Mouse (Mus musculus) splenic B cell, adult 2 months (primary cell): Measurements from ENCODE around the gene Atp5g3.
"Not testable (repeated sequence)": the region's sequence is repeated elsewhere in the genome, so short reads cannot be mapped to it uniquely, and the experiment has no call there.

Source experiments
- DNase-seq: peaks from one replicate; pipeline ENCODE4 v3.0.0-alpha.2; 2011; ENCODE audit warnings: low read depth, low spot score
- H3K27me3 ChIP-seq: 2 replicates; pipeline ENCODE4 v1.6.1; 2012; ENCODE audit warnings: mild to moderate bottlenecking, low read length, moderate library complexity, mixed read lengths; ENCODE audit not compliant: control insufficient read depth, poor library complexity, insufficient read depth, severe bottlenecking
- H3K36me3 ChIP-seq: 2 replicates; pipeline ENCODE4 v1.6.1; 2012; ENCODE audit warnings: mild to moderate bottlenecking, low read length, moderate library complexity, mixed read lengths; ENCODE audit not compliant: control insufficient read depth, poor library complexity, insufficient read depth, severe bottlenecking

Atp5g3 gene

DNA sequence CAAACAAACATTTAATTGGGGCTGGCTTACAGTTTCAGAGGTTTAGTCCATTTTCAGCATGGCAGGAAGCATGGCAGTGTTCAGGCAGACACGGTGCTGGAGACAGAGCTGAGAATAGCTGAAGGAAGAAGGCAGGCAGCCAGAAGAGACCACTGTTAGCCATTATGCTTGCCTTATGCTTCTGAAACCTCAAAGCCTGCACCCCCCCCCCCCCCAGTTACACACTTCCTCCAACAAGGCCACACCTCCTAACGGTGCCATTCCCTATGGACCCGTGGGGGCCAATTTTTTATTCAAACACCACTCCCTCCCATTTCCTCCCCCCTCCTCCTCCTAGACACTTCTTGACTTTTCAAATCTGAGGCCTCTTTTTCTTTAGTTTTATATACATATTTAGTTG, 1.1 kb upstream of the Atp5g3 start:
- DNase-seq, result peak; percentile 71
- Histone ChIP-seq H3K27me3 (no peaks in the 10 kb centered on the region), H3K36me3 (no peaks in the 10 kb centered on the region; the same call in none of the 2 replicates)

DNA sequence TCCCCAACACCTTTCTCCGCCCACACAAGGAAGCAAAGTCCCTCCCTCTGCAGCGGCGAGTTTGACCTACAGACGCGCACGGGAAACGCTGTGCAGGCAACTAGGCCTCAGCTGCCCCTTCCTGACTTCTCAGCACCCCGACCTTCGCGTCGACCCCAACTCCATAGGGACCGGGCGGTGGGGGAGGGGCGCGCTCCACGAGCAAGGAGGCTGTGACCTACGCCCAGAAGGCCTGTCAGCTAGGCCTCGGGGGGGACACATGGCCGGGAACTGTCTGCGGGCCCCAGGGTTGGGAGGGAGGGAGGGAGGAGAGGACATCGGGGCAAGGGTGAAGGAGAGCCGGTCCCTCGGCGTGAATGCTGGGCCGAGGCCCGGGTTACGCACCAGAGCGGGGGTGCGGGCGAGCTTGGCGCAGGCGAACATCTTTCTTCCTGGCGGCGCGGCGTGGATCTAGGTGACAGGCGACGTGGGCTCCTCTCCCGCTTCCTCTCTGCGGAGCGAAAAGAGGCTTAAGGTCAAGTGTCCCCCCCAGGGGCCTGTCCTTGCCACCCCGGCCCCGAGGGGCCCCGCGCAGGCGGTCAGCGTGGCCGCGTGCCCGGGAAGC, 453 bp downstream of the Atp5g3 start:
- no peaks in the 10 kb centered on the region; the same call in none of the 2 replicates for H3K36me3 ChIP-seq
- no peaks in the 10 kb centered on the region for H3K27me3 ChIP-seq
- peak; percentile 53 for DNase-seq

DNA sequence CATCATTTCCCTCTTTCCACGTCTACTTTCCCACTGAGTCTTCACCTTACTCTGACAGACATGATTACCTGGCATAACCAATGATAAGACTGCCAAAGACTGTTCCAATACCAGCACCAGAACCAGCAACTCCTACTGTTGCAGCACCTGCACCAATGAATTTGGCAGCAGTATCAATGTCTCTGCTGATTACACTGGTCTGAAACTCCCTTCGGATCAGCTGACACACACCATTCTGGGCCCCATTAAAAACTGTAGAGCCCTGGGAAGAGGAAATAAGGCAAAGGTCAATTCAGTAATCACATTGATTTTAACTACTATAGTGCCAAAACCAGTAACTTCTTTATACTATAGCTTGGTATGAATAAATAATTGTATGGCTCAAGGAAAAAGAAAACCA, 2.0 kb downstream of the Atp5g3 start:
- H3K27me3 ChIP-seq, result no peaks in the 10 kb centered on the region
- H3K36me3 ChIP-seq, result no peaks in the 10 kb centered on the region; the same call in none of the 2 replicates
- no peak for DNase-seq

DNA sequence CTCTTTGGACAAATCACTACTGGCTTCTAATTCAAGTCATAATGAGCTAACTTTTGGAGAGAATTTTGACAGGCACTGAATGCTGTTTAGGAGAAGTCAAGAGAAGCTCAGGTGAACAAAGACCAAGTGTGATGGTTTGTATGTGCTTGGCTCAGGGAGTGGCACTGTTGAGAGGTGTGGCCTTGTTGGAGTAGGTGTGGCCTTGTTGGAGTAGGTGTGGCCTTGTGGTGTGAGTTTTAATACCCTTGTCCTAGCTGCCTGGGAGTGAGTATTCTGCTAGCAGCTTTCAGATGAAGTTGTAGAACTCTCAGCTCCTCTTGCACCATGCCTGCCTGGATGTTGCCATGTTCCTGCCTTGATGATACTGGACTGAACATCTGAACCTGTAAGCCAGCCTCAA, 6.4 kb downstream of the Atp5g3 start:
- H3K36me3 ChIP-seq, H3K27me3 ChIP-seq, DNase-seq: not testable (repeated sequence)

DNA sequence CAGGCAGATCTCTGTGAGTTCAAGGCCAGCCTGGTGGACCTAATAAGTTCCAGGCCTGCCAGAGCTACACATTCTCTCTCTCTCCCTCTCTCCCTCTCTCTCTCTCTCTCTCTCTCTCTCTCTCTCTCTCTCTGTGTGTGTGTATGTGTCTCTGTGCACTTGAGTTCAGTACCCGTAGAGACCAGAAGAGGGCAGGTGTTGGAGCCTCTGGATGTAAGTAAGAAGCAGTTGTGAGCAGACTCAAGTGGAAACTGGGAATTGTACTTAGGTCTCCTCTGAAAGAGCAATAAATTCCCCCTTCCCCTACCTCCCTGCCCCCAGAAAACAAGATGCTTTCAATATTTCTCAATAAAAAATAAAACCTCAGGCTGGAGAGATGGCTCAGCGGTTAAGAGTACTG, 7.6 kb downstream of the Atp5g3 start:
- H3K36me3 ChIP-seq, result peaks cover 2% of the 10 kb centered on the region
- no peak for DNase-seq

DNA sequence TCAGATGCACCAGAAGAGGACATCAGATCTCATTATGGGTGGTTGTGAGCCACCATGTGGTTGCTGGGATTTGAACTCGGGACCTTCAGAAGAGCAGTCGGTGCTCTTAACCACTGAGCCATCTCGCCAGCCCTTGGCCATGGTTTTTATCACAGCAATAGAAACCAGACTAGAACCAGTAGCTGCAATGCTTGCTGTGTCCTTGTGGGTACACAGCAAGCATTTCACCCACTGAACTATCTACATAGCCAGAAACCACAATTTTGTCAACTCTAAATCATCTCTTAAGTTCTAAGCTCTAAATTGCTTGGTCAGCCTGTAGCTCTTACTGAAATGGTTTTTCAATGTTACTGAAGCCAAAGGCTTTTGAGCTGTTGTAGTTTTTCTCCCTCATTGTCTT, 8.8 kb downstream of the Atp5g3 start:
- not testable (repeated sequence) for H3K27me3 ChIP-seq, H3K36me3 ChIP-seq, DNase-seq

More for the DNA sequence above, 7.6 kb downstream of the Atp5g3 start:
- H3K27me3 ChIP-seq, result no peaks in the 10 kb centered on the region

DNA sequence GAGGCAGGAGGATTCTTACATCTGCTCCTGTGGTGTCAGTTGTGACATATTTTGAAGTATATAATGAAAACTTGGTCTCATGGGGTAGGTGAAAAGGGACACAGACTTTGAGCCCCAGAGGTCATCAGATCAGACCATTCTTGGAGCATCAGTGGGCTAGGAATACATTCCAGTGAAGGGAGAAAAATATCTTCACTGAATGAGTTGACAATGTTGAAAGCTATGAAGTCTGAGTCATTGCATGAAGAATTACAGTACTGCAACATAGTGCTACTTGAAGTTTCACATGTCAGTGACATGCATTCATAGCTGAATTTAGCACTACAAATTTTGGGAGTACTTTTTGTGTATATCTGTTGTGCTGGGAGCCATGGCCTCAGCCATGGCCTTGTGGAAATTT, 10.0 kb downstream of the Atp5g3 start:
- no peaks in the 10 kb centered on the region for H3K27me3 ChIP-seq
- 0 out of 2 replicates have a peak, but pooled peaks cover 2% of the 10 kb centered on the region for H3K36me3 ChIP-seq
- DNase-seq, result no peak

DNA sequence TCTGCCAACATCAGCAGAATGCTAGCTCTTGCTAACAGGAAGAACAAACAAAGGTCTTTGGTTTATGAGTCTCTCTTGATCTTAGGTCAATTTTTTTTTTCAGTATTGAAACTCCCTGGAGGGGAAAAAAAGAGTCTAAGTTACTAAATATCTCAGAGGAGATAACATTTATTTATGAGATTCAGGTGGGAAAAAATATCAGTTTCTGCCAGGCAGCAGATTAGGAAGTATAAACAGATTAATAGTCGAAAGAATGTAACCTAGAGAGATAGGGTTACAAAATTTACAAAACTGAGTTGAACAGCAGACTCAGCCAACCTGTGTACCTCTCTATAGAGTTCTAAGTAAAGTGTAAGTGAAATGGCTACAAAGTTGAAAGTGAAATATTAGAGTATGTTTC, 10.8 kb downstream of the Atp5g3 start:
- H3K36me3 ChIP-seq, result 0 out of 2 replicates have a peak, but pooled peaks cover 2% of the 10 kb centered on the region
- no peaks in the 10 kb centered on the region for H3K27me3 ChIP-seq
- no peak for DNase-seq

DNA sequence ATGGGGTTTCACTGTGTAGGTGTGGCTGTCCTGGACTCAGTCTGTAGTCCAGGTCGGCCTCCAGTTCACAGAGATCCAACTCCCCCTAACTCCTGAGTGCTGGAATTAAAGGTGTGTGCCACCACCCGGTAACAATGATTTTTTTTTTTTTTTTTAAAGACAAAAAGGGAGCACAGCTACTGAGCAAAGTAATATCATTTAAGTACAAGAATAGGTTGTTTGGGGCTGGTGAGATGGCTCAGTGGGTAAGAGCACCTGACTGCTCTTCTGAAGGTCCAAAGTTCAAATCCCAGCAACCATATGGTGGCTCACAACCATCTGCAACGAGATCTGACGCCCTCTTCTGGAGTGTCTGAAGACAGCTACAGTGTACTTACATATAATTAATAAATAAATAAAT, 14.2 kb downstream of the Atp5g3 start:
- H3K36me3 ChIP-seq, DNase-seq, H3K27me3 ChIP-seq: not testable (repeated sequence)

DNA sequence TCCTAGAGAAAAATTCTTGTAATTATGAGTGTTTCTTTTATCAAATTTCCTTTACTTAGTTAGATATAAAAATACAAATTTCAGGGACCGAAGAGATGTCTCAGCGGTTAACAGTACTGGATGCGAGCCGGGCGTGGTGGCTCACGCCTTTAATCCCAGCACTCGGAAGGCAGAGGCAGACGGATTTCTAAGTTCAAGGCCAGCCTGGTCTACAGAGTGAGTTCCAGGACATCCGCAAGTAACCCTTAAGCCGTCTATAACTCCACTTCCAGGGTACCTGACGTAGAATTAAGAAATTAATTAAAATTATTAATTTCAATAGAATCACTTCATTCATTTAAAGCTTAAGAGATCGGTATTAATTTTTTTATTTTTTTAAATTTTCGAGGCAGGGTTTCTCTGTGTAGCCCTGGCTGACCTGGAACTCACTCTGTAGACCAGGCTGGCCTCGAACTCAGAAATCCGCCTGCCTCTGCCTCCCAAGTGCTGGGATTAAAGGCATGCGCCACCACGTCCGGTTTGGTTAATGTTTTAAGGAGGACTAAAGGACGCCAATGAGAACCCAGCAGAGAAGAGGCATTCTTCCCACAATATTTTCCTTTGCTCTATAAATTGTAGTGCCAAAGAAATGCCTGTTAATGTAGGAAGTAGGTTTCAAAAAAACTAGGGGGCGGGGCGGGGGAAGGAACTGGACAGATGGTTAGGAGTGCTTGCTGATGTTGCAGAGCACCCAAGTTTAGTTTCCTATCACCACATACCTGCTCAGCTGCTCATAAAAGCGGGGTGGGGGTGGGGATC, 17.5 kb downstream of the Atp5g3 start:
- no peak for DNase-seq
- no peaks in the 10 kb centered on the region for H3K27me3 ChIP-seq
- H3K36me3 ChIP-seq, result no peaks in the 10 kb centered on the region

DNA sequence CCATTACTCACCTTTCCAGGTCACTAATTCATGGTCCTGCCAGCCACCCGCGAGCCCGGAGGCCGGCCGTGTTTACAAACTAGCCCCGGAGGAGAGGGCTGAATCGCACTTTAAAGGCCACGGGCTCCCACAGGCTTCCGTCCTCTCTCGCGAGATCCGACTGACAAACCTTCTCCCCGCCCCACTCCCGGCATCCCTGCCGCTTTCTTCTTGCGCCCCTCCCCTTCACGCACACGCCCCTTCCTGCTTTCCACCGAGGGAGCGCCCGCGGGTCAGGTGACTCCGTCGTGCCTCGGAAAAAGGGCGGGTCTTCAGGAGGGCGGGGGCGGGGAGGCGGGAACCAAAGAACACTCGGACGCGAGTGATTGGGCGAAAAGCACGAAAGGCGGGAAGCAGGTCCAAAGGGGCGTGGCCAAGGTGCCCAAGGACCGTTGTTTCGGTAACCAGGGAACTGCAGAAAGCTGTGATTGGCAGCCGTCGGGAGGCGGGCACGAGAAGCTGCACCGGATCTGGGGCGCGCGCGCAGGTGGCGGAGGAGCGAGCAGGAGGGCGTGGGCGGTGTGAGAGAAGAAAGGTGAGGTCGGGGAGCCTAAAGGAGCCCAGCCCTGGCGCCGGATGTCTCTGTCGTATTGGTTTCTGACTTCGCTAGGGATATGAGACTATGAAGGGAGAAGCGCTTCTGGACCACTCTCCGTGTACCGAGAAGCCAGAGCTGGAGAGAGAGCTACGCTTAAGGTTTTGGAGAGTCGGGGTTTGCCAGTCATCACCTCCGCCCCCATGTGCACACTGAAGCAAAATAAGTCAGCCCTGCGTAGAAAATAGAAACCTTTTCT, 18.4 kb downstream of the Atp5g3 start, which contains the start of gene Atf2:
Gene Atf2 (minus strand): TSS at position 176 of the 833 bp plus-strand sequence.
- DNase-seq, result peak; percentile 100
- Histone ChIP-seq H3K36me3 (no peaks in the 10 kb centered on the region), H3K27me3 (no peaks in the 10 kb centered on the region)

DNA sequence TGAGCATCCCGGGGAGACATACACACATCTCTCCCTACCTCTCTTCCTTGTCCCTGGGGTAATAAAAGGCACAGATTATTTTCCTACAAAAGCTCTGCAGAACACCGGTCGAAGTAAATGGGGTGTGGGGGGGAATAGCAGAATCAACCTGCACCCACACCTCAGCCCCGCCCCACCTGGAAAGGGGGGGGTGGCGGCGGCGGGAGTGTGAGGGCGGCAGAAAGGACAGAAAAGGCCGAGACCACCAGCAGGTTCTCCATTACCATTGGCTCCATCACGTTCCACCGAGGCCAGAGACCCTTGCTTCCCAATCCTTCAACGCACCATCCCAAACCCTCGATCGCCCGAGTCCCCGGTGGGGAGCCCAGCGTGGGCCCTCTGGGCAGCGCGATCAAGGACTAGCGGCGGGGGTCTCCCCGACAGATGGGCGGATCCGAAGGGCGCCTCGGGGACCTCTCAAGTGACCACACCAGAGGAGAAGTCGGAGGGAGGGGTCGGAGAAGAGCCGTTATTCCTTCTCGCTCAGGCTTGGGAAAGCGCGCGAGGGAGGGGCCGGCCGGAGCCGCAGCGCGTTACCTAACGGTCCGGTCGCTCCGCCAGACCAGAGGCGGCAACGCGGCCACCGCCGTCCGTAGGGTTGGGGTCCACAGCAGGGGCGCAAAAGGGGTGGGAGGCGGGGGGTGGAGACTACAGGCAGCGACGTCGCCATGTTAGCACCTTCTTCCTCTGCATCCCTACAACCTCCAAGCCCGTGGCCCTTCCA, 19.2 kb downstream of the Atp5g3 start:
- Histone ChIP-seq H3K27me3 (no peaks in the 10 kb centered on the region), H3K36me3 (no peaks in the 10 kb centered on the region)
- peak; percentile 35 for DNase-seq

DNA sequence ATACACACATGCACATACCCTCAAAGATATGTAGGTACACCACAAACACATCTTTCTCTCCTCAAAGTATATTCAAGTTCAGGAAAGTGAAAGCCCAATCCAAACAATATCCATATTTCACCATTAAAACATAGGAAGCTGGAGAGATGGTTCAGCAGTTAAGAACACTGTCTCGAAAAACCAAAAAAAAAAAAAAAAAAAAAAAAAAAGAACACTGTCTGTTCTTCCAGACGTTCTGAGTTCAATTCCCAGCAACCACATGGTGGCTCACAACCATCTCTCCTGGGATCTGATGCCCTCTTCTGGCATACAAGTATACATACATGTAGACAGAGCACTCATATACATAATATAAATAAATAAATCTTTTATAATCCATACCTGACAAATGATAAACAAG, 25.1 kb downstream of the Atp5g3 start:
- no peaks in the 10 kb centered on the region for H3K27me3 ChIP-seq
- H3K36me3 ChIP-seq, result no peaks in the 10 kb centered on the region
- DNase-seq, result peak; percentile 24

DNA sequence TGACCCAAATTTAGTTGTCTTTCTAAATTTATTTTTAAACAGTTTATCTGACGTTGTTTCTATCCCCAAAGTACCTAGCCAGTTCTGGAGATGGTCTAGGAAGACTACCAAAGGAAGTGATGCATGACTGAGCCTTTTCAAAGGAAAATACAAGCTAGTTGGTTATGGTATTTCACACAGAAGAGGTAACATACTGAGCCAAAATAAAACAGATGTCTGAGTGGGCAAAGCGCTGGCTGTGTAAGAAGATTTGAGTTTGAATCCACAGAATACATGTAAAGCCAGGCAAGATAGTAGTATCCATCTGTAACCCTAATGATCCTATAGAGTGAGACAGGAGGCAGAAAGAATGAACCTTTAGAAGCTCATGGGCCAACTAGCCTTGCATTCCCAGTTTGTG, 33.2 kb downstream of the Atp5g3 start:
- H3K27me3 ChIP-seq, result no peaks in the 10 kb centered on the region
- DNase-seq, result no peak
- H3K36me3 ChIP-seq, result no peaks in the 10 kb centered on the region
